Mouse (Mus musculus): Measurements from ENCODE around the gene Tysnd1. TPM values are rescaled to one million over a fixed set of nuclear protein-coding genes. Genes with fewer than 3 reads are reported as not detected.
A peak's percentile ranks its signal among the peaks of the same experiment; 100 is the strongest.

Gene Tysnd1
- total RNA-seq, 2 experiments from 2014 or later = 22.0 to 23.1 TPM

- DNase-seq (ENCODE audit: low spot score in 2 of 2) = peak; percentile 98 to 99
Observed at GRCm38 (mm10) chr10:61680015-61680913, 15.1 kb upstream of the Tysnd1 start, which contains the start of gene Sar1a. Gene Sar1a, plus strand, starts transcription at chr10:61680299.

- no peak for DNase-seq (ENCODE audit: low spot score in 2 of 2)
Observed at GRCm38 (mm10) chr10:61689405-61689804, 5.9 kb upstream of the Tysnd1 start.

DNA sequence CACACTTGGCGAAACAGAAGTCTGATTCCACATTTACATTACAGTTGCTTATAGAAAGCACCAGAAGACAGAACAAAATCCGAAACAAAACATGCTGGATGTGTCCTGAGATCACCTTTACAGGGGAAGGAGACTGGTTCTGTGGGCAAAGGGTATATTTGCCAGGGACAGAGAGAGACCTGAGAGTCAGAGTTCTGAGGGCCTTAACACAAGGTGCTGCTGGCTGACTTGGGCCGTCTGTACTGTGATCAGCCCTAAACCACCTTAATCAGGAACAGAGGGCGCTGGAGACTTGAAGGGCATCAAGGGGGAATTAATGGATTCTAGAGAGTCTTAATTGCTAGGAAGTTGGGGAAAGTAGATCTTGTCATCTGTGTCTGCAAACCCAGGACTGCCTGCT lies 1.8 kb upstream of the Tysnd1 start:
- DNase-seq (ENCODE audit: low spot score in 2 of 2) = no peak

GRCm38 (mm10) chr10:61695703-61696559 lies 617 bp downstream of the Tysnd1 start:
- peak; percentile 8 to 19 for DNase-seq (ENCODE audit: low spot score in 2 of 2)

DNA sequence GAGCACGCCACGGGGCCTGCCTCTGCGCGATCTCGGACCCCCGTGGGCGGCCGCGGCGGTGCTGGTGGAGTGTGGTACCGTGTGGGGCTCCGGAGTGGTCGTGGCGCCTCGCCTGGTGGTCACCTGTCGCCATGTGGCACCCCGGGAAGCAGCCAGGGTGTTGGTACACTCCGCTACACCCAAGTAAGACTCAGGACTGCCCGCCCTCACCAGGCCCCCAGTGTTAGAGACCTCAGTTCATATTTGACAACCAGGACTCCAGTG lies 1.2 kb downstream of the Tysnd1 start:
- DNase-seq (ENCODE audit: low spot score in 2 of 2) = no peak

- DNase-seq (ENCODE audit: low spot score in 2 of 2) = no peak
Observed at GRCm38 (mm10) chr10:61697028-61697427, 1.7 kb downstream of the Tysnd1 start.

DNA sequence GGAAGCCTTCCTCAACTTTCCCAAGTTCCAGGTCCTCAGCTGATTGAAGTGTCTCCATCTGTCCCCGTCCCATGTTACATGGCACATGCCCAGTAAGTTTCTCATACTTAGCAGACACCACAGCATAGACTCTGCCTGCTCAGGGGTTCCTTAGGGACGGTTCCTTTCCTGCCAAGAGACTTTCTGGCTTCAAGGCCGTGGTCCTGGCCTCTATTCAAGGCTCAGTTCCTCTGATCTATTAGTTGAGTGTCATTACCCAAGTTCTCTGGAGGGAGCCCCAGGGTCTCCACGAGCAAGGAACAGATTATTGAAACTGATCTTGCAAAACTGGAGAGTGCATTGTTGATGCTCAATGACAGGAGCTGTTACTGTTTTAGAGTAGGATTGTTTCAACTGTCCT lies 9.3 kb downstream of the Tysnd1 start:
- DNase-seq (ENCODE audit: low spot score in 2 of 2) = no peak

DNA sequence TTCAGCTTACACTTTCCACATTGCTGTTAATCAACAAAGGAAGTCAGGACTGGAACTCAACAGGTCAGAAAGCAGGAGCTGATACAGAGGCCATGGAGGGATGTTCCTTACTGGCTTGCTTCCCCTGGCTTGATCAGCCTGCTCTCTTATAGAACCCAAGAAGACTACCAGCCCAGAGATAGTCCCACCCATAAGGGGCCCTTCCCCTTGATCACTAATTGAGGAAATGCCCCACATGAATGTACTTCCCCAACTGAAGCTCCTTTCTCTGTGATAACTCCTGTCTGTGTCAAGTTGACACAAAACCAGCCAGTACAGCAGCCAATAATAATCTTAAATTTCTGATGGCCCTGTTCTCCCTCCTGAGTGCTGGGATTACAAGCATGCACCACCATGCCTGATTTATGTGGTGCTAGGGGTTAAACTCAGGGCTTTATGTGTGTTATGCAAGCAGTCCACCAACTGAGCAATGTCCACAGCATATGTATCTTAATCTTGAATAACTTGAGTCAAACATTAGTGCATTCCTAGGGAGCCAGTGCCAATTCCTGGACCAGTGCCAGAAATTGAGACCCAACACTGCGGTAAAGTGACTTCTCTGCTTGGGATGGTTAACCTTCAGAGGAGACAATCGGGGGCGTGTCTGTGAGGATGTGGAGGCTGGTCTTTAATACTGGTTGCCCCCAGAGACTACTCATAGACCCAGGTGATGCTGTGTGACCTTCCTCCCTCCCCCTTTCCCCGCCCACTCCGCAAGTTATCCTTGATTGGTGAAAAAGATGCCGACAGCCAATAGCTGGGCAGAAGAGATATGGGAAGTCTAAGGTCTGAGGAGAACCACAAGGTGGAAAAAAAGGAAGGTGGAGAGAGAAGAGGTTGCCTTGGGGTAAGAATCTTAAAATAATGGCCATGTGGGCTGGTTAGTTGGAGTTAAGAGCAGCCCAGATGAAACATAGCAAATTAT lies 11.4 kb downstream of the Tysnd1 start:
- no peak for DNase-seq (ENCODE audit: low spot score in 2 of 2)

DNA sequence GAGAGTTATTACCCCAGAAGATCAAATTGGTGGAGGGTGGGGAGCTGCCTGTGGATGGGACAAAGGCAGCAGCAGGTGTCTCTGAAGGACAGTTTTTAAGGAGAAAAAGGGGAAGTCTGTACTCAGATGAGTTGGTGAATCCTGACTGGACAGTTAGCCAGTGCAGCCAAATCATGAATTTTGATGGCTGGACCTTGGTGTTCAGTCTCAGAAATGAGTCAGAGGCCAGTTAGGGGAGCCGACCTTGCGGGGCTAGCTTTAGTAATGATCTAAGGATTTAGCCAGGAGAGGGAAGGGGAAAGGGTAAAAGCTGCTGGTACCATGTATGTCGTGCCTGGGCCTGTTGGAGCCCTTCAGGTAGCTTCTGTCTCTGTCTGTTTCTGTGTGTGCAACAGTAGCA lies 18.3 kb downstream of the Tysnd1 start:
- DNase-seq (ENCODE audit: low spot score in 2 of 2) = no peak

GRCm38 (mm10) chr10:61714146-61714545 lies 18.8 kb downstream of the Tysnd1 start:
- DNase-seq (ENCODE audit: low spot score in 2 of 2) = no peak

DNA sequence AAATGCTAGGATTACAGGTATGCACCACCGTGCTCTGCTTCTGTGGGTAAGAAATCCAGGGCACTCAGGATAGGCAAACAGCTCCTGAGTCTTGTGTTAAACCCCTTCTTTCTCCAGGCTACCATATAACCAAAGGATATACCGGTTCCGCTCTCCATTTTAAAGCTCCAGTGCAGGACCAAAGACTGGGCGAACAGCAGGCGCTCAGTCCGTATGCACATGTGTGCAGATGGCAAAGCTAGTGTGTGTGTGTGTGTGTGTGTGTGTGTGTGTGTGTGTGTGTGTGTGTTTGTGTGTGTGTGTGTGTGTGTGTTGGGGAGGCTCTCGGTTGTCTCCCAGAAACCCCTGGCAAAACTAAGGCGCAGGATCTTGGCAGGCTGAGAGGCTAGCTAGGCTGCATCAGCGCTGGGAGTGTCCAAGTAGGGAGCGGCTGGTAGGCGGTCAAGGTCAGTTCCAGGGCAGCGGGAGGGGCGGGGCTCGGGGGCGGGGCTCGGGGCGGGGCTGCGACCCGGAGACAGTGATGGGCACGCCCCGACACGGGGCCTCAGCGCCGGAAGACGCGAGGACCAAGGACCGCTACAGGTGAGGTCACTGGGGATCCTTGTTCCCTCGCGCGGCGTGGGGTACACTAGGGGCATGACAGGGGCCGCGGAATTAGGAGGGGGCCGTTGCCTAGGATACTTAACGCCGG lies 19.6 kb downstream of the Tysnd1 start, which contains the start of gene Aifm2:
Gene Aifm2 (plus strand): TSS at position 493 of the 691 bp plus-strand sequence.
- peak in 1 of 2 experiments; percentile 10 for DNase-seq (ENCODE audit: low spot score in 2 of 2)

- DNase-seq (ENCODE audit: low spot score in 2 of 2) = no peak
Observed at GRCm38 (mm10) chr10:61715462-61715837, 20.1 kb downstream of the Tysnd1 start.

DNA sequence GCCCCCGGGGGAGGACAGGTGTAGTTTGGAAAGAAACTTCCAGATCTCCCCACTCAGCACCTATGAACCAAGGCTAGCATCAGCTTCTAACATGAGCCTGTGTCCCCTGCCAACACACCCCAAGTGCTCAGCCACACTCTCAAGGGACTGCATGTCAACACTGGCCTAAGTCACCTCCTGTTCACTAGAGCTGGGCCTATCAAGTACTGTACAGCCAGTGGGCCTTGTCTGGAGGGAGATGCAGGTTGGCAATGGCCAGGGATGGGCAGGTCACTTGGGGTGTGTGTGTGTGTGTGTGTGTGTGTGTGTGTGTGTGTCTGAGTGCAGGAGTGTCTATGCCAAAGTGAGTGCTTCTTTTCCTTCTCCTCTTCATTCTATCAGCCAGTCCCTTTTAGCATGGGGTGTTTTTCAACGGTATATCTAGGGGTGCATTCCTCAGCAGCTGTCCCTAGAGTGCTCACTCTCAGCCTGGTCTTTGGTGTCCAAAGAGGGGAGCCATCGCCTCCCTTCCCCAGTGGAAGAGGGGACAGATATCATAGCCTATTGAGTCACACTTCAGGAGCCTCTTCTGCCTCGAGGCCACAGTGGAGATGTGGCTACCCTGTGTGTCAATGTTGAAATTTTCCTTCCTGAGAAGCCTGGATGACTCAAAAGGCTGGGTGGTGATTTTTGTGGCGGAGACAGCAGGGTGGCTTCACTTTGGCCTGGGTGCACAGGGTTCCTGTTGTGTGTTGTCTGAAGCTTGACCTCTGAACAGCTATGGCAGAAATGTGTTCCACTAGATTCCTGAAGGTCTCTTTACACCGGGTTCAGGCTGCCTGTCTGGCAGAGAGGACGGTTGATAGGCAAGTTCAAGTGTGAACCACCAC lies 20.9 kb downstream of the Tysnd1 start:
- DNase-seq (ENCODE audit: low spot score in 2 of 2) = no peak

GRCm38 (mm10) chr10:61717406-61718296 lies 22.3 kb downstream of the Tysnd1 start:
- DNase-seq (ENCODE audit: low spot score in 2 of 2) = no peak

DNA sequence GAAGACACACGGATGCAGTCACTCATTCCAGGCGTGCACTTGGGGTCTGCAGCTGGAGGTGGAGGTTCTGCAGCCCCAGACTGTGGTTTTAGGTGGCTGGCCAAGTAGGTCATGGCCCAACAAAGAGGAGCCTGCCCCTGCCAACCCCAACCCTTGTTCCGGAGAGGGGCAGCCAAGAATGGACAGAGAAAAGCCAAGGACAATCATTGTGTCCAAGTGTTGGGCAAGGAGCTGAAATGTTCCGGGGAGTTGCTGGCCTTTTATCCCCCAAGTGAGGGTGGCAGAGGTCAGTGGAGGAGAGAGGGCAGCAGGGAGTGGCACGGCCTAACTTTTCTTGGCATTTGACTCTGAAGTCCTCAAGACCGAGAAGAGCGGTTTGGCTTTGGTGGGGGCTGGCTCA lies 25.0 kb downstream of the Tysnd1 start:
- DNase-seq (ENCODE audit: low spot score in 2 of 2) = no peak

- DNase-seq (ENCODE audit: low spot score in 2 of 2) = no peak
Observed at GRCm38 (mm10) chr10:61722215-61722614, 26.9 kb downstream of the Tysnd1 start.

DNA sequence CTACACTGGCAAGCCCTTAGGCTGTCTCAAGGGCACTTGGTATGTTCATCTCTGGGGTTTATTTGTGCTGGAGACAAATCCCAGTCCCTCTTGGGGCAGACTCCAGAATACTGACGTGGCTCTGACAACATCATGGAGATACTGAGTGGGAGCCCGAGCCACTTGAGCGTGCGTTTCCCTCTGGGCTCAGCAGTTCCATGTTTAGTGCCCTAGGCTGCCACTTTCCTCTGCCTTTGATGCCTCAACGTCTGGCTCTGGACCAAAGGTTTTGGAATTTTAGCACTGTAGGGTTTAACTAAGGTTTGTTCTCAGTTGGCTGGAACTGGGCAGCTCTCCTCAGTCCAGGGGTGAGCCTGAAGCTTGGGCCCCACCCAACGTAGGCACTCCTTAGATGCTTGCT lies 28.0 kb downstream of the Tysnd1 start:
- no peak for DNase-seq (ENCODE audit: low spot score in 2 of 2)

DNA sequence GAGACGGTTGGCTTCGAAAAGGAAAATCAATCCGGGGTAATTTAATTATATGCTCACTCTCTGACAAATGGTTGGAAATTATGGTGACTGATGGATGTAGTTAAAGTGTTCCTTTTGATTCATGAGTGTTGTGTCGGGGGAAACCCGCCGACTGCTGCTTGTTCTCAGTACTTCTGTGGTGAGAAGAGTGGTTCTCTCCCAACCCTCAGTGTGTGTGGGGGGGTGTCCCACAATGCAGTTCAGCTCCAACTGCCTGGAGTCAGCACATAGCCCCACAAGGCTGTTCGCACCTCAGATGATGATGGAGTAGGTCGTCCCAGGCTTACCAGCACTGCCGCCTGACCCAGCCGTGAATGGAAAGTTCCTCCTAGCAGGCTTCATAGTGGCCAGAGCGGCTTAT lies 33.9 kb downstream of the Tysnd1 start:
- DNase-seq (ENCODE audit: low spot score in 2 of 2) = no peak
